Mouse (Mus musculus): ENCODE results near the gene Dbi.

DNA sequence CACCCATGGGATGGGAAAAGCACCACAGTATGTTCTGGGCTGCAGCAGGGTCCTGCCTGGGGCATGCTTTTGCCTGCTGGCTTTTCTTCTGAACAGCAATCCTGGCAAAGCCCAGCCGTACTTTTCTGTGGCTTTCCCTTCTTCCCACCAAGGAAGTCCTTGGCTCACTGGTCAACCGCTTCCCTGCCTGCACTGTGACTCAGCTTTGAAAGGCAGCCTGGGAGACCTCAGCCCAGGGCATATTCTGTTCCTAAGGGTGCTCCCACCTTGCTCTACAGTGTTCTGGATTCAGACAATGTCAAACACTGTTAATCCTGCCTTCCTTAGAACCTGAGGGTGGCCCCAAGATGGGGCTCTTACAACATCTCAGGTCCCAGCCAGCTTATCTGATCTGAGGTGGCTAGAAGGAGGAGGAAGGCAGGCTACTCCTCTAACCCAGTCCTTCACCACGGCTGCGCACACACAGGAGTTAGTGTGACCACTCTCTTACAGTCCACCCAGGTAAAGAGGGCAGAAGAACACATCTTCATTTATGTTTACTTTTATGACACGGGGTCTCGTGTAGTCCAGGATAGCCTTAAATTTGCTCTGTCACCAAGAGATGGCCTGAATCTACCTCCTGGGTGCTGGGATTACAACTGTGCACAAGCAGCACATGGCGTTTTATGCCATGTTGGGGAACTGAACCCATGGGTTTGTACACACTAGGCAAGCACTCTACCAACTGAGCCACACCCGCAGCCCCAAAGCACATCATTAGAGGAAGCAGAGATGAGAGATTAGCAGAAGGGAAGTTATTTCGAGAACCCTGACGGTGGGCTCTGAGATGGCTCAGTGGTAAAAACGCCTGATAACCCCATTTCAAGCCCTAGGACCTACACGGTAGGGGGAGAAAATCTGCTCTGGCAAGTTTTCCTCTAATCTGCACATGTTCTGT, 8.4 kb downstream of the Dbi start:
- no peak for TF ChIP-seq TAL1 (IDR thresholded peaks at IDR 0.05; ENCODE audit: low read length)
- TF ChIP-seq GATA1 (IDR thresholded peaks at IDR 0.05; ENCODE audit: low read length): no peak
